Mouse (Mus musculus): Measurements from ENCODE around the gene Fam43a.
A peak's percentile ranks its signal among the peaks of the same experiment; 100 is the strongest.

Gene Fam43a

GRCm38 (mm10) chr16:30595835-30596557 lies 3.5 kb upstream of the Fam43a start:
- DNase-seq (ENCODE audit: low spot score in 2 of 2), result no peak

- DNase-seq (ENCODE audit: low spot score in 2 of 2), result peak; percentile 70 to 85
These were observed 2.4 kb upstream of the Fam43a start for GRCm38 (mm10) chr16:30596959-30597681.

DNA sequence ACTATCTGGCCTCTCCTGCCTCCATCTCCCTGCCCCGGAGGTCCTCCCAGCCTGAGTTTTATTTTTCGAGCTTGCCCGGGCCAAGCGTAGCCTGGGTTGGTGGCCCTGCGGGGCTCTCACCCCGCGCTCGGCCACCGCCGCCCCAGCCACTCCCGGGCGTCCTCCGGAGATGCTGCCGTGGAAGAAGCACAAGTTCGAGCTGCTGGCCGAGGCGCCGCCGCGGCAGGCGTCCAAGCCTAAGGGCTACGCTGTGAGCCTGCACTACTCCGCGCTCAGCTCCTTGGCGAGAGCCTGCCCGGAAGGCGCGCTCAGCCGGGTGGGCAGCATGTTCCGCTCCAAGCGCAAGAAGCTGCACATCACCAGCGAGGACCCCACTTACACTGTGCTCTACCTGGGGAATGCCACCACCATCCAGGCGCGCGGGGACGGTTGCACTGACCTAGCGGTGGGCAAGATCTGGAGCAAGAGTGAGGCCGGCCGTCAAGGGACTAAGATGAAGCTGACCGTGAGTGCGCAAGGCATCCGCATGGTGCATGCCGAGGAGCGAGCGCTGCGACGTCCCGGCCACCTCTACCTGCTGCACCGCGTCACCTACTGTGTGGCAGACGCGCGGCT lies 1.0 kb downstream of the Fam43a start:
- peak in 1 of 2 experiments; percentile 34 for DNase-seq (ENCODE audit: low spot score in 2 of 2)

- peak; percentile 38 to 47 for DNase-seq (ENCODE audit: low spot score in 2 of 2)
These were observed 1.7 kb downstream of the Fam43a start for GRCm38 (mm10) chr16:30601046-30601832.

- DNase-seq (ENCODE audit: low spot score in 2 of 2), result peak in 1 of 2 experiments; percentile 19
These were observed 2.4 kb downstream of the Fam43a start for GRCm38 (mm10) chr16:30601946-30602345.

- peak in 1 of 2 experiments; percentile 43 for DNase-seq (ENCODE audit: low spot score in 2 of 2)
These were observed 3.4 kb downstream of the Fam43a start for GRCm38 (mm10) chr16:30602684-30603530.

DNA sequence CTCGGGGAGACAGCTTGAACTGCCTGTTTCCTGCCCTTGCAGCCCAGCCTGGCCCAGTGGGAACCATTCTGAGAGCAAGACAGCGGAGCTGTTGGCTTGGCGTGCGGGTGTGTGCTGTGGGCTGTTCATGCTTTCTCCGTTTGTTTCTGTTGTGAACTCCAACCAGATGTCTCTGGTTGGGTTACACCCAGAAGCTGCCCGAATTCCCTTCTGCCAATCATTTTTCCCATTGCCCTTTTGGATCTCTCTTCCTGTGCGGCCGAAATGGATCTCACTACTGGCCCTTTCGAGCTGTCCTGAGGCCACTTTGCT lies 4.0 kb downstream of the Fam43a start:
- DNase-seq (ENCODE audit: low spot score in 2 of 2), result peak in 1 of 2 experiments; percentile 47

GRCm38 (mm10) chr16:30604061-30604806 lies 4.7 kb downstream of the Fam43a start:
- no peak for DNase-seq (ENCODE audit: low spot score in 2 of 2)

DNA sequence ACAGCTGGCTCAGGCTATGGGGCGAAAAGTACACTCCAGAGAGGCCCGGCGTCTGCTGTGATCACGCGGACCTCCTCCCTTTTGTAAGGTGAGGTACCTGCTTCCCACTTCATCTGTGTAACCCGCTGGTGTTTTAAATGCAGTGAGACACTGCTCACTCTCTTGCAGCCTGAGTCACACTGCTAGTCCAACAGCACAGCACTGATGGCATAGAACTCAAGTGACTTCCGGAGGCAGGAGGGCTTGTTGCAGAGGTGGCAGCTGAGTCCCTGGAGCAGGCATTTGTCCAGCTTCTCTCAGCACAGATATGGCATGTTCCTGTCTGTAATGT lies 5.2 kb downstream of the Fam43a start:
- no peak for DNase-seq (ENCODE audit: low spot score in 2 of 2)

- DNase-seq (ENCODE audit: low spot score in 2 of 2), result no peak
These were observed 6.0 kb downstream of the Fam43a start for GRCm38 (mm10) chr16:30605528-30605927.

- DNase-seq (ENCODE audit: low spot score in 2 of 2), result no peak
These were observed 8.3 kb downstream of the Fam43a start for GRCm38 (mm10) chr16:30607868-30608267.

DNA sequence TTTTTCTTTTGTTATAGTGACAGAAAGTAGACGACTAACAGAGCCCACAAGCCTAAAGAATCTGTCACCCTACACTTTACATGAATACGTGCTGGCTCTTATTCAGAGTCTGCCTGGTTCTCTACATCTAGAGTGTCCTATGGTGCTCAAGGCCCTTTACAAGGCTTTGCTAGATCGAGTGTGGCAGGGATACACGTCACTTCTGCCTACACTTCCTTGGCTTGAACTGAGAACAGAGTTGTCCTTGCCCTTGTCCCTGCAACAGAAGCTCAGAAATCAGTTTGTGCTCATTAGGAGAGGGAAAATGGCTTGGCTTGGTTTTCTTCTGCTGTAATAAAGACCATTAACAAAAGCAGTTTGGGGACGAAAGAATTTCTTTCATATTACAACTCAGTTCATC lies 11.8 kb downstream of the Fam43a start:
- no peak for DNase-seq (ENCODE audit: low spot score in 2 of 2)

DNA sequence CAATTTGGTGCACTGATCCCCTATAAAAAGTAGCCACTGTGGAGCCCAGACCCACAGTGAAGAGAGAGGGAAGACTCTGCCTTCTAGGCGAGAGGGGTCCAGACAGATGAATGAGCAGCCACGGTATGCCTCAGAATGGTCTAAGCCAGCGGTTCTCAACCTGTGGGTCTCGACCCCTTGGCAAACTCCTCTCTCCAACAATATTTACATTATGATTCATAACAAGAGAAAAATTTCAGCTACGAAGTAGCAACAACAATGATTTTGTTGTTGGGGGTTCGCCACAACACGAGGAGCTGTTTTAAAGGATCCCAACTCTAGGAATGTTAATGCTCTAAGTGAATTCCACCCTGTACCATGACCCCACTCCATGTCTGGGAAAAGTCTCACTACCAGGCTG lies 13.6 kb downstream of the Fam43a start:
- DNase-seq (ENCODE audit: low spot score in 2 of 2), result no peak

DNA sequence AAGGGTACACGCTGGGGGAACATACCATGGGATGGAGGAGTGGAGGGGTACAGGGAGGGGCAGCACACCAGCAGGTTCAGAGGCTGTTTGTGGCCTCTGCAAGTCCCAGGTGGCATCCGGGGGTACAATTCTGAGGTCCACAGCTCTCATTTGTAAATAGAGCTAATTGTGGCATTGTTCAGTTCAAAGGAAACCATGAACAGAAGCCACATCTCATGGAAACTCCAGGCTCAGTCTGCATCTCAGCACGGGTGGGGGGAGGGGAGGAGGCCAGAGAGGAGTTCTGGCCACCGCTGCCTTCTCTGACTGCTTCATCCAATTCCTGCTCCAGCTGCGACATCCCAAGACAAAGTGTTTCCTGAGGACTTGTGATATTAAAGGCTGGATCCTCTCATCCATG lies 14.6 kb downstream of the Fam43a start:
- DNase-seq (ENCODE audit: low spot score in 2 of 2), result no peak

GRCm38 (mm10) chr16:30614705-30615317 lies 15.3 kb downstream of the Fam43a start:
- DNase-seq (ENCODE audit: low spot score in 2 of 2), result no peak

DNA sequence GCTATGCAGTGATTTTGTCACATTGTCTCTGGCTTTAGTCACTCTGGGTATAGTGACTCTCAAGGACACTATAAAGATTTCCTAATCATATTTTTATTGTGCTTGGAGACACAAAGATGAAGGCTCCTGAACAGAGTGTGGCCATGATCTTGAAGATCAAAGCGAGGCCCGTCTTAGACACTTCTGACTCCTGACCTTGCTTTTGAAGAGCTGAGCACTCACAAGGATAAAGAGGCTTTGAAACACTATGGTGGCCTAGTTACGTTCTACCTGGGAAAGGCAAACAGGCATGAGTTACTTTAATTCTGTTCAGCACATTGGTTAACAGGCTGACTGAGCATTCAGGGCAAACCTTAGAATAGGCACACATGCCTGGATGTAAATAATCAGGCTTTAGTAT lies 16.8 kb downstream of the Fam43a start:
- DNase-seq (ENCODE audit: low spot score in 2 of 2), result no peak

GRCm38 (mm10) chr16:30623645-30624044 lies 24.1 kb downstream of the Fam43a start:
- DNase-seq (ENCODE audit: low spot score in 2 of 2), result no peak

DNA sequence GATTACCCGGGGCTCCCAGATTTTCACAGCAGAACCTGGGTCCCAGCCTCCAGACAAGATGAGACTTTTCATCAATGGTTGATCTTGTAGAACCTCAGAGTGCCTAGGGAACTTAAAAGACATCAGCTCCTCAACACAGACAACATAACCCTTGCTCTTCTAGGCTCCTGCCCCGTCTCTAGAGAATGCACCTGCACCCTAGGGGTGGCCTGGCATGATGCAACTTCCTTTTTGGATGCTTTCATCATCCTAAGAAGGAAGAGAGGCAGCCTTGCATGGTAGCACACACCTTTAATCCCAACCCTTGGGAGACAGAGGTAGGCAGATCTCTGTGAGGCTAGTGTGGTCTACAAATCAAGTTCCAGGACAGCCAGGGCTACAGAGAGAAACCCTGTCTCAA lies 25.1 kb downstream of the Fam43a start:
- DNase-seq (ENCODE audit: low spot score in 2 of 2), result peak in 1 of 2 experiments; percentile 36

GRCm38 (mm10) chr16:30627586-30628337 lies 28.2 kb downstream of the Fam43a start:
- no peak for DNase-seq (ENCODE audit: low spot score in 2 of 2)
